Mouse (Mus musculus): ENCODE measurements around the gene Gins2.

Gene Gins2

GRCm38 (mm10) chr8:120588908-120589771 lies at the start of gene Gins2:
Gins2 (minus strand) TSS chr8:120589304.
- peak; percentile 99 for DNase-seq

GRCm38 (mm10) chr8:120634329-120634839 lies 45.3 kb upstream of the Gins2 start:
- peak; percentile 57 for DNase-seq

- DNase-seq = no peak
These were observed 44.7 kb upstream of the Gins2 start for GRCm38 (mm10) chr8:120633665-120634271.

- no peak for DNase-seq
These were observed 44.0 kb upstream of the Gins2 start for GRCm38 (mm10) chr8:120632969-120633664.

- no peak for DNase-seq
These were observed 42.6 kb upstream of the Gins2 start for GRCm38 (mm10) chr8:120631441-120632375.

GRCm38 (mm10) chr8:120630848-120631247 lies 41.7 kb upstream of the Gins2 start:
- DNase-seq = no peak

GRCm38 (mm10) chr8:120630031-120630430 lies 40.9 kb upstream of the Gins2 start:
- DNase-seq = no peak

GRCm38 (mm10) chr8:120627298-120627697 lies 38.2 kb upstream of the Gins2 start:
- no peak for DNase-seq

- no peak for DNase-seq
These were observed 37.4 kb upstream of the Gins2 start for GRCm38 (mm10) chr8:120626461-120626860.

GRCm38 (mm10) chr8:120623608-120624007 lies 34.5 kb upstream of the Gins2 start:
- no peak for DNase-seq

GRCm38 (mm10) chr8:120622161-120622560 lies 33.1 kb upstream of the Gins2 start:
- no peak for DNase-seq

GRCm38 (mm10) chr8:120620441-120620840 lies 31.3 kb upstream of the Gins2 start:
- DNase-seq = no peak

GRCm38 (mm10) chr8:120619235-120620180 lies 30.4 kb upstream of the Gins2 start:
- no peak for DNase-seq

- peak; percentile 68 for DNase-seq
These were observed 29.0 kb upstream of the Gins2 start for GRCm38 (mm10) chr8:120618110-120618509.

GRCm38 (mm10) chr8:120616663-120617626 lies 27.8 kb upstream of the Gins2 start:
- DNase-seq = no peak

- no peak for DNase-seq
These were observed 25.4 kb upstream of the Gins2 start for GRCm38 (mm10) chr8:120614491-120614890.

GRCm38 (mm10) chr8:120610824-120611223 lies 21.7 kb upstream of the Gins2 start:
- no peak for DNase-seq

- peak; percentile 77 for DNase-seq
These were observed 18.8 kb upstream of the Gins2 start for GRCm38 (mm10) chr8:120607885-120608284.

- no peak for DNase-seq
These were observed 18.4 kb upstream of the Gins2 start for GRCm38 (mm10) chr8:120607460-120607859.

GRCm38 (mm10) chr8:120602672-120603071 lies 13.6 kb upstream of the Gins2 start:
- DNase-seq = no peak

Data from liver (tissue).